Mouse (Mus musculus) subcutaneous adipose tissue, adult 2 months (tissue): ENCODE data around the gene Cpt2. TPM values are rescaled to one million over a fixed set of nuclear protein-coding genes. Genes with fewer than 3 reads are reported as not detected.

Experiments used
- polyA plus RNA-seq: library from polyadenylated mRNA; depleted of rRNA; stranded (reverse); fragments of >200 nt; gene quantifications from 2 replicates; pipeline ENCODE4 v1.2.3, GENCODE M21; 2012; ENCODE audit warnings: low replicate concordance; rRNA removed

Gene Cpt2
- 122 and 242 TPM in 2 replicates for polyA plus RNA-seq

DNA sequence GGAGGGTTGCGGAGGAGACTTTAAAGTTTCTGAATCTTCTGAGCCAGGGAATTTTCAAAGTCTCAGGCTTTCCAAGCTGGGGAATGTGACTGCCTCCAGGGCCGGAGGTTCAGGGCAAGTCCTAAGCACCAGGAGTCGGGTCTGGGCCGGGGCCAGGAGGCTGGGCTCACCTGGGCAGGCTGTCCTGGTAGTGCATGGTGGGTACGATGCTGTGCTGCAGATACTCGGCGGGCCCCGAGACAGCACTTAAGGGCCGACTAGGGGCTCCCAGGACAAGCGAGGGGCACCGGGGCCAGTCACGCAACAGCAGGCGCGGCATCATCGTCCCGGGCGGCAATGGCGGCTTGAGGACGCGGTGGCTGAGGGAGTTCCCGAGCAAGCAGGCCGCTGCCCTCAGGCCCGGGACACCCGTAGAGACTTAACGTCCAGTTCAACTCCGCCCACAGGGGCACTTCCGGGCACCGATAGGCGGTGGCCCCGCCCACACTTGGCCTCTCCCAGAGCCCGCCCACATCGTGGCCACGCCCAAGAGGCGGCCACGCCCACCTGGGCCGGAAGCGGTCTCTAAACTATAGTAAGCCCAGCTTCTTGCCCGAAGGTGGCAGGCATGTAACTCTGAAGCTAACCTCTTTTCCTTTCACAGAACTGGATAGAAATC is at the start of gene Cpt2:
Gene Cpt2, minus strand, starts transcription at position 466 of the 658 bp plus-strand sequence.

DNA sequence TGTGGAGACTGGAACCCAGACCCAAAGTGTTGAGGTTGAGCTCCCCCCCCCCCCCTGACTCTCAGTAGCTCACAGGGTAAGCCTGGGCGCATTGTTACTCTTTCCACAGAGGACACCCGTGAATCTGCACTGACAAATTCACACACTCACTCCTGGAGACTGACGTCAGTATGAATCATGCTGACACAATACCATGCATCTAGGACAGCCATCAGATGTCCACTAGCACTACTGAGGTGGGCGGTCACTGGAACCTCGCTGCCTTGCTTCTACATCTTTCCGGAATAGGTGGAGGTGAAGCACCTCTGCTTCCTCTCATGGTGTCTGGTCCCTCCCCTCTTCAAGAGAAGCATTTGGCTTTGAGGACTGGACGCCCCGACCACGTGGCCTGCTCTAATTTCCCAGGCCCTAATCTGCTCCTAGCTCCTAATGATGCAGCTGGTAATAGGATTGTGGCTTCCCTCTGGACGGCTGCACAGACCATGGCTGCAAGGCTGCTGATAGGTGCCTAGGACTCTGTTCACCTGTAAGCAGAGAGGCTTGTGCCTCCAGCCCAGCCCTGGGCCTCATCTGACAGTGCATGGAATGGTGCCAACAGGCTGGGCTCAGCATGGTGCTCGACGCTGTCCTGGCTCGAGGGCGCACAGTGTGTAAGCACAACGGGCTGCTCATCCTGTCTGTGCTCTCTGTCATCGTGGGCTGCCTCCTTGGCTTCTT is 44.7 kb upstream of the Cpt2 start, which contains the start of gene Slc1a7:
Gene Slc1a7, plus strand, starts transcription at position 367 of the 717 bp plus-strand sequence.

DNA sequence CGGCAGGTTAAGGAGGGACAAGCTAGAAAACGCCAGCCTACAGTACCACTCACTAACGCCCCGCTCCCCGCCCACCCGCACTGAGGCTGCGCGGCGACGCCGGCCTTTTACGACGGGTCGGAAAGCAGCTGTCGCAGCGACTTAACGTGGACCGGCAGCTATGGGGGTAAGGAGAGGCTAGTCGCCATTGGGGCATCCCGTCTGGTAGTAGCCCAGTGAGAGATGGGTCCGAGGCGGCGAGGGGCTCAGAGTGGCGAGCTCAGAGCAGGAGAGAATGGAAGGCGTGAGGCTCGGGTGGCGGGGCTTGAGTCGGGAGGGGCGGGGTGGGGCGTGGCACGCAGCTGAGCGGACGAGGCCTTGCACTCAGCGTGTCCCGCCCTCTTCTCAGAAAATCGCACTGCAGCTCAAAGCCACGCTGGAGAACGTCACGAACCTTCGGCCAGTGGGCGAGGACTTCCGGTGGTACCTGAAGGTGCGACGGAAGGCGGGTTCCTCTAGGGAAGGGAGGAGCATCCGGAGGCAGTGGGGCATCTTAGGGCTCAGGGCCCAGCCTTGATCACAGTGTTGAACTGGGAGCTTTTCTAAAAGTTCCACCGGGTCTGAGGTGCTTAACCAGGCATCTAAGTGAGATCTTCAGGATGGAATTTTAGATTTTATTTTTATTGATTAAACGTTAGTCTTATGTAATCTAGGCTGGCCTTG is 33.5 kb downstream of the Cpt2 start, which contains the start of gene 0610037L13Rik:
Gene 0610037L13Rik, plus strand, starts transcription at position 83 of the 702 bp plus-strand sequence.

DNA sequence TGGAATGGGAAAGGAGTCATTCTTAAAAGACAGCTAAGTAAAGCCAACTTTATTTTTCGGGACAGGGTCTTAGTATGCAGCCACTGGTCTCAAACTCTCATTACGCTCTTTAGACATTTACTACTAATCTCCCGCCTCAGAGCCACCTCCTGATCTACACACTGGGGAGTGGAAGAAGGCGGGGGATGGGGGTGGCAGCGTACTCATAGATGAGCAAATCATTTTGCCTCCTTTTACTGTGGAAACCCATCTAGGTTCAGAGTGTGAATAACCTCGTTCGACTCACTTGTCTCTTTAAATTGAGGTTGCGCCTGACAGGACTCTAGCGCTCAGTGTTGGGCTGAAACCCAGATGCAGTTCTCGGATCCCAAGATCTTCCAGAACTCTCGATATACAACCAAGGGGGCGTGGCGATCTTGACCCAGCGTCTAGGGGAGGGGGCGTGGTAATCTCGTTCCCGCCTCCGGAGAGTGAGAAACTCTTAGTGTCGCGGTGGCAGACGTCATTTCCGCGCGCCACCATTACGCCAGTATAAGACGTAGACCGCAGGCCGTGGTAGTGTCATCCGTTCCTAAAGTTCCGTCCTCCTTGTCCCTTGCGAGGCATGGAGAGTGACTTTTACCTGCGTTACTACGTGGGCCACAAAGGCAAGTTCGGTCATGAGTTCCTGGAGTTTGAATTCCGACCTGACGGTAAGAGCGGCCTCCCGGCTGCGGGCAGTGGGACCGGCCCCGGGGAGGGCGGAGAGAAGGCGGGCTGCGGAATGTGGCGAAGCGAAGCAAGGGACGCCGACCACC is 44.0 kb downstream of the Cpt2 start, which contains the start of gene Magoh:
Gene Magoh, plus strand, starts transcription at position 502 of the 797 bp plus-strand sequence.

Other genes starting within 250 kb of the Cpt2 start
- not detected in 2 replicates for gene Dmrtb1, start 239.4 kb downstream of the Cpt2 start, polyA plus RNA-seq
- gene Lrp8, start 121.3 kb downstream of the Cpt2 start, polyA plus RNA-seq = 0.73 and 2.3 TPM in 2 replicates
- gene Magoh, start 43.9 kb downstream of the Cpt2 start, polyA plus RNA-seq = 25.1 and 45.0 TPM in 2 replicates
- 47.7 and 65.7 TPM in 2 replicates for gene 0610037L13Rik, start 33.8 kb downstream of the Cpt2 start, polyA plus RNA-seq
- 0.14 and 0.16 TPM in 2 replicates for gene Slc1a7, start 44.7 kb upstream of the Cpt2 start, polyA plus RNA-seq
- 36.7 and 61.3 TPM in 2 replicates for gene Podn, start 172.8 kb upstream of the Cpt2 start, polyA plus RNA-seq
- 320 and 765 TPM in 2 replicates for gene Scp2, start 221.4 kb upstream of the Cpt2 start, polyA plus RNA-seq
- 82.3 and 97.5 TPM in 2 replicates for gene Echdc2, start 241.8 kb upstream of the Cpt2 start, polyA plus RNA-seq